Mouse (Mus musculus) midbrain, embryonic 14.5 days (tissue): ENCODE data around the gene Itga11. TPM values are rescaled to one million over a fixed set of nuclear protein-coding genes. Genes with fewer than 3 reads are reported as not detected.

Experiments used
- ATAC-seq: fragments of 200-750 bp; cut with Nextera tagmentation; 2 replicates; pipeline ENCODE4 v1.8.0; 2017; ENCODE audit warnings: moderate number of reproducible peaks, moderate library complexity; ENCODE audit not compliant: low FRiP score, low TSS enrichment
- DNase-seq: peaks from one replicate; pipeline ENCODE4 v3.0.0-alpha.2; 2015
- H3K27ac ChIP-seq: fragments of 300-500 bp; sonication (generic); replicated peaks from 2 replicates; pipeline ENCODE4 v1.5.1; 2014; ENCODE audit warnings: mild to moderate bottlenecking, low read depth, low read length, moderate library complexity
- H3K27me3 ChIP-seq: fragments of 300-500 bp; sonication (generic); 2 replicates; pipeline ENCODE4 v1.6.1; 2014; ENCODE audit warnings: low read length, control low read depth, mixed read lengths; ENCODE audit not compliant: control insufficient read depth, insufficient read depth
- H3K36me3 ChIP-seq: fragments of 300-500 bp; sonication (generic); 2 replicates; pipeline ENCODE4 v1.6.1; 2014; ENCODE audit warnings: low read length, control low read depth; ENCODE audit not compliant: control insufficient read depth, insufficient read depth
- H3K4me1 ChIP-seq: fragments of 300-500 bp; sonication (generic); 2 replicates; pipeline ENCODE4 v1.6.1; 2014; ENCODE audit warnings: mild to moderate bottlenecking, antibody characterized with exemption, low read length, control low read depth; ENCODE audit not compliant: control insufficient read depth, insufficient read depth
- H3K4me2 ChIP-seq: fragments of 300-500 bp; sonication (generic); 2 replicates; pipeline ENCODE4 v1.6.1; 2014; ENCODE audit warnings: mild to moderate bottlenecking, low read length, moderate library complexity
- H3K4me3 ChIP-seq: fragments of 300-500 bp; sonication (generic); replicated peaks from 2 replicates; pipeline ENCODE4 v1.5.1; 2014; ENCODE audit warnings: low read depth, low read length
- H3K9ac ChIP-seq: fragments of 300-500 bp; sonication (generic); replicated peaks from 2 replicates; pipeline ENCODE4 v1.6.1; 2014; ENCODE audit warnings: mild to moderate bottlenecking, low read length, moderate library complexity
- H3K9me3 ChIP-seq: fragments of 300-500 bp; sonication (generic); 2 replicates; pipeline ENCODE4 v1.6.1; 2016; ENCODE audit warnings: low read length, control low read depth, mixed read lengths; ENCODE audit not compliant: control insufficient read depth
- WGBS: fragments of 180-500 bp; shearing (Covaris S2); extraction: QIAGEN DNeasy Blood & Tissue Kit; methylation state at CpG from one replicate; pipeline ENCODE4 v1.1.7; 2014; 5-methylcytosine and 5-hydroxymethylcytosine counted together
- polyA plus RNA-seq: library from polyadenylated mRNA; unstranded; fragments of >200 nt; fragmentation: Nextera tagmentation; extraction: Ambion mirVana; gene quantifications from 2 replicates; pipeline ENCODE4 v1.2.1, GENCODE M21; 2014

The Itga11 gene
- polyA plus RNA-seq, 1 experiment from 2014 or later: 1.8 TPM

DNA sequence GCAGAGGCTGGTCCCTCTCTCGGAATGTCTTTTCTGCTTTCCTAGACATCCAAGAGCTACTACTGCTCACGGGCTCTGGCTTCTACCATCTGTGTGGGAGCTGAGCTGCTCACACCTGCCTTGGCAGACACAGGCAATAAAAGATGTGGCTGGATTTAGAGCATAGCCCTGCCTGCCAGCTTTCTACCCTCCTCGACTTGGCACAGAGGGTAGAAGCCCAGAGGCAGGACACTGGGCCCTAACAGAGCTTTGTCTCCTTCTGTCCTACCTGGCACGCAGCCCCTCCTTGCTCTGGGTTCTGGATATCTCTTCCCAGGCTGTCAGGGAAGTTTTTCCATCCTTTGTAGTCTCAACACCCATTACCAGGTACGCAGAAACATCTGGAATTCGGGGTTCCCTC, 45.1 kb downstream of the Itga11 start:
- H3K4me3 ChIP-seq: no peak overlapping the region
- ATAC-seq: no peak
- 80% methylated on average over 6 of the region's 6 CpGs for WGBS
- no peaks in the 10 kb centered on the region for H3K4me1 ChIP-seq
- H3K4me2 ChIP-seq: no peak overlapping the region
- no peak overlapping the region for H3K27ac ChIP-seq
- H3K9me3 ChIP-seq: no peaks in the 10 kb centered on the region
- H3K27me3 ChIP-seq: no peaks in the 10 kb centered on the region
- H3K36me3 ChIP-seq: no peaks in the 10 kb centered on the region
- no peak for DNase-seq
- H3K9ac ChIP-seq: no peak overlapping the region

DNA sequence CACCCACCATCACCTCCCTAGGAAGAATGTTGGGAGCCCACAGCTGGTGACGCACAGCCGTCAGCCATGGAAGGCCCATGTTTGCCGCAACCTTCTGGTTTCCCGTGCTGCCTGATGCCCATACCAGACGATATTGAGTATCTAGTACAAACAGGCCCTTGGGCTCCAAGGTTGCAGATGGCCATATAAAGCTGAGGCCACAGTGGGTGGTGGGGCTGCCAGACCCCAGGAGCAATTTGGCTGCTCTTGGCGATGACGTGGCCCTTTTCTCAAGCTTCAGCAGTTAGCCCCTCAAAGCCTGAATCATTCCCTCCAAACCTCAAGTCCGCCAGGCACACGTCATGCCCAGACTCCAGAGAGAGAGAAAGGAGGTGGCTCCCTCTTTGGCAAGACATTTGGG, 46.5 kb downstream of the Itga11 start:
- ATAC-seq: no peak
- Histone ChIP-seq H3K27ac (no peak overlapping the region), H3K9ac (no peak overlapping the region), H3K4me2 (no peak overlapping the region), H3K36me3 (no peaks in the 10 kb centered on the region), H3K27me3 (no peaks in the 10 kb centered on the region), H3K4me1 (no peaks in the 10 kb centered on the region), H3K4me3 (no peak overlapping the region), H3K9me3 (no peaks in the 10 kb centered on the region)
- no peak for DNase-seq
- WGBS: 91% methylated on average over 9 of the region's 9 CpGs

DNA sequence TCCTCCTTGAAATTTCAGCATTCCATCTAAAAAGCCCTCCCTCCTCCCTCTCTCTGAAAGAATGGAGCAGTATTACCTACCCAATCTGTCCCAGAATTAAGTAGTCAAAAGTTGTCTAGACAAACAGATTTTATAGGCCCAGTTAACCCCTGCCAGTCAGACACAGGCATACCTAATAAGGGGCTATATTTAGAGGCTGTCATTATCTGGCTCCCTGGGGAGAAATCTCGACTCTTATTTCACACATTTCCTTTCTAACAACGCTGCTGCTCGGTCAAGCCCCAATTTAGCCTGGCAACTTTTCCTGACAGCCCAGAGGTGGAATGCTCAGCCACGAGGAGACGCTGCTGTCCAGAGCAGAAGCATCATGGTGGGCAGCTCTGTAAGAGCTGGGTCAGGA, 47.6 kb downstream of the Itga11 start:
- DNase-seq (no peak), ATAC-seq (no peak)
- no peaks in the 10 kb centered on the region for H3K4me1 ChIP-seq
- H3K4me3 ChIP-seq: no peak overlapping the region
- no peak overlapping the region for H3K9ac ChIP-seq
- WGBS: 38% methylated on average over 5 of the region's 5 CpGs
- H3K9me3 ChIP-seq: no peaks in the 10 kb centered on the region
- H3K36me3 ChIP-seq: no peaks in the 10 kb centered on the region
- no peaks in the 10 kb centered on the region for H3K27me3 ChIP-seq
- no peak overlapping the region for H3K4me2 ChIP-seq
- no peak overlapping the region for H3K27ac ChIP-seq

DNA sequence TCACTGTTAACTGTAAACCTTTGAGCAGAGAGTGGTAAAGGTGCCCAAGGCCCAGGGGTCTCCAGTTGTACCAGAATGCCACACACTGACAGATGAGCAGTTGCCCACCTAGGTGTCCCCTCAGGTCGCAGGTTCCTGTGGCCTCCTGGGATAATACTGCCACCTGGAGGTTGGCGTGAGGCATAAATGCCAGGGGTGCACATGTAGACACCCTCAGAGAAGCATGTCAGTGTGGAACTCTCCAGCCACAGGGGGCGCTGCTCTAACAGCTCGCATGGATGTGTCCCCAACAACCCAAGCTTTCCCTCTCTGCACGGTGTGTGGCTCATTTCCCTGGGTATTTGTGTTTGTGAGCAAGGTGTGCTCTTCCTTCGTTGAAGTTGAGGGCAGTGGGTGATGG, 48.8 kb downstream of the Itga11 start:
- no peaks in the 10 kb centered on the region for H3K27me3 ChIP-seq
- 57% methylated on average over 6 of the region's 6 CpGs for WGBS
- H3K36me3 ChIP-seq: no peaks in the 10 kb centered on the region
- H3K4me3 ChIP-seq: no peak overlapping the region
- H3K27ac ChIP-seq: no peak overlapping the region
- no peak overlapping the region for H3K4me2 ChIP-seq
- no peaks in the 10 kb centered on the region for H3K9me3 ChIP-seq
- ATAC-seq (no peak), DNase-seq (no peak)
- no peak overlapping the region for H3K9ac ChIP-seq
- no peaks in the 10 kb centered on the region for H3K4me1 ChIP-seq

DNA sequence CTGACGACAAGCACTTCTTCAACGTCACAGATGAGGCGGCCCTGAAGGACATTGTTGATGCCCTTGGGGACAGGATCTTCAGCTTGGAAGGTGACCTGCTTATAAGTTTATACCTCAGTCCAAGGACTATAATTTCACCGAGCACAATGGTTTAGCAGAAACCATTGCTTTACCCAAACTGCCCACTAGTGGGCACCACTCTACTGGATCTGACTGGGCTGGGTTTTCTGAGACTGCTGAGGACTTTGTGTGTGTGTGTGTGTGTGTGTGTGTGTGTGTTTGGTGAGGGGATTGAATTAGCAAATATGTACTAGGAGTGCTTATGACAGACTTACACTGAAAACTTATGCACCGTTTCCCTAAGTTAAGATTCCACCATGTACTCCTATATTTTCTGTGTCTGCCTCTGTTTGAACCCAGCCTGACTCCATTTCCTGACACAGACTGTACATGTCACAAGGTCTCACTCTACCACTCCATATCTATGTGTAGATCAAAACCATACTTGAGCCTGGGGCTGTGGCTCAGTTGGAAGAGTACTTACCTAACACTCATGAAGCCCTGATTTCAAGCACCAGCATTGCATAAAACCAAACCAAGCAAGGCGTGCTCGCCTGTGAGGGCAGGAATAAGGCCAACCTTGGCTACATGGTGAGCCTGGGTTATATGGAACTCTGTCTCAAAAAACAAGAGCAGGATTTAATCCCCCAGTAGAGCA, 67.1 kb downstream of the Itga11 start:
- Histone ChIP-seq H3K36me3 (no peaks in the 10 kb centered on the region), H3K4me3 (no peak overlapping the region), H3K27ac (no peak overlapping the region), H3K9ac (no peak overlapping the region), H3K4me2 (no peak overlapping the region), H3K27me3 (no peaks in the 10 kb centered on the region), H3K9me3 (no peaks in the 10 kb centered on the region), H3K4me1 (no peaks in the 10 kb centered on the region)
- peak; percentile 76 for DNase-seq
- 54% methylated on average over 7 of the region's 7 CpGs for WGBS
- no peak for ATAC-seq

DNA sequence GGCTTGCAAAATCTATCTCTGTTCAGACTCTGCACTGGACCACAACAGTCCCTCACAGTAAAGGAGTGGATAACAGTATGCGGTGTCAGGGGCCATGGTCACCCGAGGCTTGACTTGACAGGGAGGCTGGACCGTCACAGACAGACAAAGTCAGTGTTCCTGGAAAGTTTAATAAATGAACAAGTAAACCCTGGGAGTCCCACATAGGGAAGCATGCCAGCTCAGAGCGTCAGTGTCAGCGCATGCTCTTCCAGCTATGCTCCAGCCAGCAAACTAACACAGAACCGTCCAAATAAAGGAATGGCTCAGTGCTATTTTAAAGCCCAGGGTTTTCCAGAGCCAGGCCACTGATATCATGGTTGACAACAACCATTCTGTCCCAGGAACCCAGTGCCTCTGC, 69.0 kb downstream of the Itga11 start:
- H3K27me3 ChIP-seq: no peaks in the 10 kb centered on the region
- H3K27ac ChIP-seq: no peak overlapping the region
- no peaks in the 10 kb centered on the region for H3K9me3 ChIP-seq
- DNase-seq (no peak), ATAC-seq (no peak)
- WGBS: 81% methylated on average over 6 of the region's 6 CpGs
- H3K36me3 ChIP-seq: no peaks in the 10 kb centered on the region
- no peak overlapping the region for H3K9ac ChIP-seq
- H3K4me1 ChIP-seq: no peaks in the 10 kb centered on the region
- H3K4me3 ChIP-seq: no peak overlapping the region
- H3K4me2 ChIP-seq: no peak overlapping the region

DNA sequence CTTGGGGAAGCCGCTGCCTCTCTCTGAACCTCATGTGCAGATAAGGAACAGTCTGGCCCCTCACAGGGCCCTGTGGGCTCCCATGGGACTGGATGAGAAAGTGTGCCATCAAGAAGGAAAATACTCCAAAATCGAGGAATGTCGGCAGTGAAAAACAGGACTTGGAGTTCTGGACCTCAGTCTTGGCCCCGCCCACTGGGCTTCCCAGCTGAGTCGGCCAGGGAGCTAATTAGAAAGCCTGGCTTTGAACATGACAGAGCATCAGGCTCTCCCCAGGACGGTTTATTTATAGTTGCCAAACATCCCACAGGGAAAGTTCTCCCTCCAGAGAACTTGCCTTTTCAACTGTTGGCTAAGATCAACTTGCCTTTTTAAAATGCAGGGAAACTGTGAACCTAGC, 72.0 kb downstream of the Itga11 start:
- Histone ChIP-seq H3K9me3 (no peaks in the 10 kb centered on the region), H3K4me2 (no peak overlapping the region), H3K9ac (no peak overlapping the region), H3K4me3 (no peak overlapping the region), H3K4me1 (no peaks in the 10 kb centered on the region), H3K36me3 (no peaks in the 10 kb centered on the region), H3K27ac (no peak overlapping the region), H3K27me3 (no peaks in the 10 kb centered on the region)
- no peak for DNase-seq
- no peak for ATAC-seq
- 74% methylated on average over 6 of the region's 6 CpGs for WGBS

DNA sequence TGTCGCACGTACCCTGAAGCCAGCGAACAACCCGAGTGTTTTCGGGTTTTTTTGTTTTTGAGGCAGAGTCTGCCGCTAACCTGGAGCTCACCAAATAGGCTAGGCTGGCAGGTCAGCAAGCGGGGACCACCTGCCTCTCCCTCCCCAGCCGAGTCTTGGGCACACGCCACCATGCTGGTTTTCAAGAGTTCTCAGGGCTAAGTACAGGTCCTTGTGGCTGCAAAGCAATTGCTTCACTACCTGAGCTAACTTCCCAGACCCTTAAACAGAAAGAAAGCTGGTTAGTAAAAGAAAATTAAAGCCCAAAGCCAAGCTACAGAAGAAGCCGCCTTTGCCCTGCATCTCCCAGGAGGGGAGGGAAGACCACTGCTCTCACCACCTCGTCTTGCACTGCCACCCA, 72.8 kb downstream of the Itga11 start:
- WGBS: 89% methylated on average over 11 of the region's 11 CpGs
- ATAC-seq: no peak

DNA sequence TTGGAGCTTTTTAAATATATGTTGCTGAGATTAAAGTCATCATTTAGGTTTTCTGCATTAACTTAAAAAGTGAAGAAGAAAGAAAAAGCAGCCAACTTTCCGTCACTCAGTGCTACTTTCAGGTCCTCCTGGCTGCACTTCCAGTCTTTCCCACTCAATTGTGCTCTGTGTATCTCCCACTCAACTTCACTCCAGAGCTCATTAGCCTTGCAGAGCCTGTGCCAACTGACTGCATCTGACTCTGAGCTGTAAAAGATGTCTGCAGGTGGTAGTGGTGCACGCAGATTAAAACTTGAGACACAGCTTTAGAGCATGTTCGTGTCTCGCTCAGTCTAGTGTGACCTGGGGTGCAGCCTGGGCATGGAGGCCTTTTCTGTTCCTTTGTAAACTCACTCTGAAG, 80.7 kb downstream of the Itga11 start:
- Histone ChIP-seq H3K27ac (no peak overlapping the region), H3K4me1 (no peaks in the 10 kb centered on the region)
- ATAC-seq: no peak

More for the DNA sequence above, 72.8 kb downstream of the Itga11 start:
- Histone ChIP-seq H3K9me3 (no peaks in the 10 kb centered on the region), H3K4me2 (no peak overlapping the region), H3K27me3 (no peaks in the 10 kb centered on the region), H3K4me1 (no peaks in the 10 kb centered on the region), H3K9ac (no peak overlapping the region), H3K36me3 (no peaks in the 10 kb centered on the region), H3K4me3 (no peak overlapping the region), H3K27ac (no peak overlapping the region)
- DNase-seq: no peak

More for the DNA sequence above, 80.7 kb downstream of the Itga11 start:
- H3K27me3 ChIP-seq: no peaks in the 10 kb centered on the region
- no peaks in the 10 kb centered on the region for H3K36me3 ChIP-seq
- H3K4me3 ChIP-seq: no peak overlapping the region
- WGBS: 59% methylated on average over 4 of the region's 4 CpGs
- H3K9ac ChIP-seq: no peak overlapping the region
- no peak for DNase-seq
- no peak overlapping the region for H3K4me2 ChIP-seq
- no peaks in the 10 kb centered on the region for H3K9me3 ChIP-seq
